Comparison of ENCODE assay signal across 17 mouse cellular contexts in genomic region chr5:18274352-18274940, GRCm38 (mm10).
"Had no signal": no experiment of that assay in that cellular context is flagged by ENCODE, and none has a peak within 500 bp of the region (broad histone marks: within the 10 kb centered on the region; RNA-seq: fewer than 3 reads in every experiment).

No protein-coding gene starts in this region.

- H3K9me3 ChIP-seq: limb, embryonic 12.5 days; liver, embryonic 13.5 days; midbrain, embryonic 10.5 days; midbrain, embryonic 13.5 days; neural tube, embryonic 13.5 days; stomach, embryonic 15.5 days had no signal

- DNase-seq: kidney, adult 9 months; kidney, postnatal 14 days; kidney, postnatal 4 days; liver, embryonic 13.5 days; lung, adult 2 months; retina, postnatal 1 day; right cerebral cortex, postnatal 25 days; spleen, adult 18-20 months; thymus, postnatal 25 days had no signal

- H3K27me3 ChIP-seq: limb, embryonic 12.5 days; liver, embryonic 13.5 days; megakaryocyte, embryonic 14.5 days; midbrain, embryonic 13.5 days; neural tube, embryonic 13.5 days; stomach, embryonic 15.5 days had no signal

- ATAC-seq: midbrain, embryonic 13.5 days; midbrain, embryonic 16.5 days had no signal

- H3K9ac ChIP-seq: limb, embryonic 12.5 days; liver, embryonic 13.5 days; midbrain, embryonic 13.5 days; neural tube, embryonic 13.5 days; stomach, embryonic 15.5 days had no signal

- H3K36me3 ChIP-seq: limb, embryonic 12.5 days; liver, embryonic 13.5 days; stomach, embryonic 15.5 days had no signal

- H3K27ac ChIP-seq: limb, embryonic 12.5 days; liver, embryonic 13.5 days; midbrain, embryonic 10.5 days; midbrain, embryonic 13.5 days; neural tube, embryonic 13.5 days; stomach, embryonic 15.5 days had no signal

- H3K4me2 ChIP-seq: limb, embryonic 12.5 days; liver, embryonic 13.5 days; midbrain, embryonic 13.5 days; neural tube, embryonic 13.5 days; stomach, embryonic 15.5 days had no signal

- H3K4me3 ChIP-seq: limb, embryonic 12.5 days; liver, embryonic 13.5 days; megakaryocyte, embryonic 14.5 days; midbrain, embryonic 10.5 days; midbrain, embryonic 13.5 days; myocyte; neural tube, embryonic 13.5 days; stomach, embryonic 15.5 days had no signal

- H3K4me1 ChIP-seq: limb, embryonic 12.5 days; liver, embryonic 13.5 days; megakaryocyte, embryonic 14.5 days; midbrain, embryonic 10.5 days; midbrain, embryonic 13.5 days; neural tube, embryonic 13.5 days; stomach, embryonic 15.5 days had no signal
